Mouse (Mus musculus) embryonic fibroblast, embryonic 13.5 days (primary cell): Measurements from ENCODE around the gene Cd63. TPM values are rescaled to one million over a fixed set of nuclear protein-coding genes. Genes with fewer than 3 reads are reported as not detected.

ENCODE experiments used
- H3K27ac ChIP-seq: 2 replicates; pipeline ENCODE4 v1.5.1; 2012; ENCODE audit warnings: low read length, control low read depth, inconsistent platforms; ENCODE audit not compliant: insufficient read depth
- H3K4me1 ChIP-seq: 2 replicates; pipeline ENCODE4 v1.6.1; 2011; ENCODE audit warnings: low read length; ENCODE audit not compliant: control insufficient read depth, insufficient read depth
- H3K4me3 ChIP-seq: 2 replicates; pipeline ENCODE4 v1.5.1; 2011; ENCODE audit warnings: mild to moderate bottlenecking, control low read depth, low read length; ENCODE audit not compliant: insufficient read depth
- CTCF ChIP-seq: IDR thresholded peaks from 2 replicates; pipeline ENCODE4 v1.5.1; 2011; ENCODE audit warnings: mild to moderate bottlenecking, control low read depth, low read length, moderate library complexity, borderline replicate concordance; ENCODE audit not compliant: insufficient read depth
- POLR2A ChIP-seq: IDR thresholded peaks from 2 replicates; pipeline ENCODE4 v1.6.1; 2011; ENCODE audit warnings: low read depth, mild to moderate bottlenecking, control low read depth, low read length, moderate library complexity
- polyA plus RNA-seq: library from polyadenylated mRNA; stranded (reverse); fragments of >200 nt; gene quantifications from 2 replicates; pipeline ENCODE4 v1.2.4, GENCODE M21; 2011; ENCODE audit warnings: low read depth; ENCODE audit not compliant: missing spikeins, insufficient read length

The Cd63 gene
- polyA plus RNA-seq, result 686 and 779 TPM in 2 replicates

- Histone ChIP-seq H3K27ac (no peak within 1 kb of the TSS), H3K4me3 (no peak within 1 kb of the TSS), H3K4me1 (no peaks in the 10 kb centered on the region)
- TF ChIP-seq POLR2A (no peak), CTCF (no peak)
These were observed at the start of gene Cd63 for GRCm38 (mm10) chr10:128900698-128901097. Gene Cd63 (plus strand): TSS chr10:128900989.

GRCm38 (mm10) chr10:128861176-128861575 lies 39.6 kb upstream of the Cd63 start:
- Histone ChIP-seq H3K4me1 (no peaks in the 10 kb centered on the region), H3K27ac (no peak overlapping the region), H3K4me3 (no peak overlapping the region)
- no peak for TF ChIP-seq CTCF
- no peak for TF ChIP-seq POLR2A

GRCm38 (mm10) chr10:128866042-128866441 lies 34.7 kb upstream of the Cd63 start:
- no peaks in the 10 kb centered on the region for H3K4me1 ChIP-seq
- H3K27ac ChIP-seq, result no peak overlapping the region
- H3K4me3 ChIP-seq, result no peak overlapping the region
- TF ChIP-seq CTCF, result no peak
- no peak for TF ChIP-seq POLR2A

- no peaks in the 10 kb centered on the region for H3K4me1 ChIP-seq
- no peak for TF ChIP-seq CTCF
- TF ChIP-seq POLR2A, result no peak
- no peak overlapping the region for H3K4me3 ChIP-seq
- no peak overlapping the region for H3K27ac ChIP-seq
These were observed 34.3 kb upstream of the Cd63 start for GRCm38 (mm10) chr10:128866518-128866917.

- Histone ChIP-seq H3K4me1 (no peaks in the 10 kb centered on the region), H3K4me3 (no peak overlapping the region)
- TF ChIP-seq CTCF (no peak), POLR2A (no peak)
These were observed 30.4 kb upstream of the Cd63 start for GRCm38 (mm10) chr10:128870341-128870740.

GRCm38 (mm10) chr10:128878291-128878690 lies 22.5 kb upstream of the Cd63 start:
- Histone ChIP-seq H3K4me1 (no peaks in the 10 kb centered on the region), H3K4me3 (no peak overlapping the region), H3K27ac (peak overlapping the region; percentile 45; the same call in 1 of the 2 replicates)
- TF ChIP-seq CTCF, result no peak
- no peak for TF ChIP-seq POLR2A

More at GRCm38 (mm10) chr10:128870341-128870740, 30.4 kb upstream of the Cd63 start:
- no peak overlapping the region for H3K27ac ChIP-seq

- Histone ChIP-seq H3K27ac (peak overlapping the region; percentile 45; the same call in 1 of the 2 replicates), H3K4me1 (no peaks in the 10 kb centered on the region), H3K4me3 (no peak overlapping the region)
- TF ChIP-seq POLR2A, result no peak
- no peak for TF ChIP-seq CTCF
These were observed 22.0 kb upstream of the Cd63 start for GRCm38 (mm10) chr10:128878811-128879210.

- TF ChIP-seq CTCF (no peak), POLR2A (no peak)
- no peak overlapping the region for H3K4me3 ChIP-seq
- no peaks in the 10 kb centered on the region for H3K4me1 ChIP-seq
- no peak overlapping the region for H3K27ac ChIP-seq
These were observed 18.7 kb upstream of the Cd63 start for GRCm38 (mm10) chr10:128882067-128882466.

GRCm38 (mm10) chr10:128888941-128889827 lies 11.6 kb upstream of the Cd63 start:
- no peak overlapping the region for H3K27ac ChIP-seq
- peaks cover 2% of the 10 kb centered on the region for H3K4me1 ChIP-seq
- no peak for TF ChIP-seq CTCF
- TF ChIP-seq POLR2A, result no peak
- no peak overlapping the region for H3K4me3 ChIP-seq

- Histone ChIP-seq H3K4me3 (no peak overlapping the region; the same call in 1 of the 2 replicates), H3K4me1 (peaks cover 2% of the 10 kb centered on the region), H3K27ac (no peak overlapping the region)
- no peak for TF ChIP-seq CTCF
- TF ChIP-seq POLR2A, result no peak
These were observed 10.9 kb upstream of the Cd63 start for GRCm38 (mm10) chr10:128889846-128890245.
